Mouse (Mus musculus): ENCODE results near the gene Csad. TPM values are rescaled to one million over a fixed set of nuclear protein-coding genes. Genes with fewer than 3 reads are reported as not detected.

Gene Csad
- polyA plus RNA-seq, 1 experiment from 2014 or later: 38.3 TPM

DNA sequence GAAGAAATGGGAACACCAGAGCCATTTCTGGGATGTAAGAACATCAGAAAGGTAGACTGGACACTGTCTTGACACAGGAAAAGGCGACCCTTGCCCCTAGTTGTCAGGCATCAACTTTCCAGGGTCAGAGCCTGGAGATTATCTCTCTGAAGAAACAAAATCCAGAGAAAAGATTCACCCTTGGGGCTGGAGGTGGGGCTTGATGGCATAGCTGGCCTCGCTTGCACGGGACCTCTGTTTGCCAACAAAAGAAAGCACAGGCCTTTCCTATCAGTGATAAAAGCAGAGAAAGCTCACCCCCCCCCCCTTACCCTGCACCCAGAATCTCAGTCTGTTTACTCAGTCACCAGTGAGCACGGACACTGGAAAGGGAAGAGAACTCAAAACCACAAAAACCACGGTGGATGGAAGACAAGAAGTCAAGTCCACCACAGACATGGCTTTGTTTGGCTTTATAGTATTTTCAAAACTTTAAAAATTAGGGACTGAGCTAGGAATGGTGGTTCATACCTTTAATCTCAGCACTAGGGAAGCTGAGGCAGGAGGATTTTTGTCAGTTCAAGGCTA lies 11.6 kb downstream of the Csad start:
- H3K9ac ChIP-seq (ENCODE audit: low read length): no peak overlapping the region
- no peaks in the 10 kb centered on the region for H3K36me3 ChIP-seq (ENCODE audit: control insufficient read depth, insufficient read depth)
- no peaks in the 10 kb centered on the region for H3K27me3 ChIP-seq (ENCODE audit: control insufficient read depth, insufficient read depth, low read length)
- H3K4me3 ChIP-seq (ENCODE audit: low read length): no peak overlapping the region
- WGBS: 37% methylated on average over 5 of the region's 5 CpGs
- H3K4me2 ChIP-seq (ENCODE audit: low read depth, low read length): no peak overlapping the region
- H3K9me3 ChIP-seq (replicated peaks; ENCODE audit: control insufficient read depth, low read length): no peaks in the 10 kb centered on the region
- no peak overlapping the region for H3K27ac ChIP-seq (ENCODE audit: low read length)
- ATAC-seq (replicated peaks; ENCODE audit: extremely low read depth, insufficient read depth, low FRiP score): no peak
- H3K4me1 ChIP-seq (ENCODE audit: control insufficient read depth, insufficient read depth, low read length): no peaks in the 10 kb centered on the region

DNA sequence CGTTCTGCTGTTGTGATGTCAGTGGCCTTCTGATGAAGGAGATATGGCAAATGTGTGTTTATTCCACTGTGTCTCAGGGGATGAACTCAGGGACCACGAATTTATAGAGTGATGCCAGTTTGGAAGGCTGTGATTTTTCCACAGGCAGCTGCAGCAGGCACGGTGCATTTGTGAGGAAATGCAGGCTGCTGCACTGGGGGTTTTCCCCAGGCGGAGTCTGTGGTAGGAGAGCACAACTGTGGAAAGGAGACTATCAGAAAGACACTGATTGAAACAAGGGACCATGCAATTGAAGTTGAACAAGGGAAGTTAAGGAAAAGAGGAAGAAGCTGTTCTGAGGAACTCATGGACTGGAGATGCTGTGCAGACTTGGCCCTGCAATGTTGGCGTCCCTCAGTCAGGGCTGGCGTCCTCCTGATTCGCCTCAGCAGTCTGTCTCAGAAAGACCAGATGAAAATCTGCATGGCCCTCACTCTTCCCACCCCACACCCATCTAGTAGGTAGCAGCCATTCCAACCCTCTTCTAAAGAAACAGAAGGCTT lies 12.2 kb downstream of the Csad start:
- H3K9me3 ChIP-seq (replicated peaks; ENCODE audit: control insufficient read depth, low read length): no peaks in the 10 kb centered on the region
- H3K36me3 ChIP-seq (ENCODE audit: control insufficient read depth, insufficient read depth): no peaks in the 10 kb centered on the region
- H3K4me1 ChIP-seq (ENCODE audit: control insufficient read depth, insufficient read depth, low read length): no peaks in the 10 kb centered on the region
- WGBS: 53% methylated on average over 7 of the region's 7 CpGs
- H3K27me3 ChIP-seq (ENCODE audit: control insufficient read depth, insufficient read depth, low read length): no peaks in the 10 kb centered on the region
- no peak overlapping the region for H3K9ac ChIP-seq (ENCODE audit: low read length)
- no peak overlapping the region for H3K4me3 ChIP-seq (ENCODE audit: low read length)
- ATAC-seq (replicated peaks; ENCODE audit: extremely low read depth, insufficient read depth, low FRiP score): no peak
- H3K4me2 ChIP-seq (ENCODE audit: low read depth, low read length): no peak overlapping the region
- no peak overlapping the region for H3K27ac ChIP-seq (ENCODE audit: low read length)

DNA sequence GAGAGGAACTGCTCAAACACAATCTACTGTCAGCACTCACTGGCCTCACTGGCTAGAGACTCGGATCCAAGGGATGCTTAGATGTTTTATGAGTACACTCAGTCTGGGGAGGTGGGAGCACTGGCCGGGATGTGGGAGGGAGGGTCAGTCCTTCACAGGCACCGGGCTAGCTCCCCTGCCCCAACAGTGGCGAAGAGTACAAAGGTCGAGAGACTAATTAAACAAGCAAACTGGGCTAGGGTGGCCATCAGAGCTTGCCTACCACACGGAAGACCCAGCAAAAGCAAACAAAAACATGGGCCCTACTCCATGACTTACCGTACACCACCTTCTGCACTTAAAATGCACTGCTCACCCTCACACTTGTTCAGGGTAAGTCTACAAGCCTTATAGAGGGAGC lies 12.8 kb downstream of the Csad start:
- Histone ChIP-seq H3K36me3 (ENCODE audit: control insufficient read depth, insufficient read depth) (no peaks in the 10 kb centered on the region), H3K27me3 (ENCODE audit: control insufficient read depth, insufficient read depth, low read length) (no peaks in the 10 kb centered on the region), H3K4me1 (ENCODE audit: control insufficient read depth, insufficient read depth, low read length) (no peaks in the 10 kb centered on the region), H3K27ac (ENCODE audit: low read length) (no peak overlapping the region), H3K9me3 (replicated peaks; ENCODE audit: control insufficient read depth, low read length) (no peaks in the 10 kb centered on the region), H3K9ac (ENCODE audit: low read length) (no peak overlapping the region), H3K4me2 (ENCODE audit: low read depth, low read length) (no peak overlapping the region), H3K4me3 (ENCODE audit: low read length) (no peak overlapping the region)
- 69% methylated on average over 7 of the region's 7 CpGs for WGBS
- ATAC-seq (replicated peaks; ENCODE audit: extremely low read depth, insufficient read depth, low FRiP score): no peak

DNA sequence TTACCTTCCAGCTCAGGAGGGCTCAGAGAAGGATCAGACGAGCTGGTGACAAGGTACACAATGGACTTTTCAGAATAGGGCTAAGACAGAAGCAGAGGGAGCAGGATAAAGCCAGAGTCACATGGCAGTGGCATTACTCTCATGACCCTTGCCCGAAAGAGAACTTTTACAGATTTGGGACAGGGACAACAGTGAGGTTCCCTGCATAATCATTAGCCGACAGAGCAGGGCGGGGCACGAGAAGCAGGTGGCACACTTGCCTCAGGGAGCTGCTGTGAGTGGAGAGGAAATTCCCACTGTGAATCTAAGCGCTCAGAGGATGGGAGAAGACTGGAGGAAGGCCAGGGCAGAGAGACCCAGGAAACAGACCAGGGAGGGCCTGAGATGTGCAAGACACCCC lies 15.6 kb downstream of the Csad start:
- ATAC-seq (replicated peaks; ENCODE audit: extremely low read depth, insufficient read depth, low FRiP score): no peak
- Histone ChIP-seq H3K9me3 (replicated peaks; ENCODE audit: control insufficient read depth, low read length) (no peaks in the 10 kb centered on the region), H3K27me3 (ENCODE audit: control insufficient read depth, insufficient read depth, low read length) (no peaks in the 10 kb centered on the region), H3K9ac (ENCODE audit: low read length) (no peak overlapping the region), H3K27ac (ENCODE audit: low read length) (no peak overlapping the region), H3K4me2 (ENCODE audit: low read depth, low read length) (no peak overlapping the region), H3K36me3 (ENCODE audit: control insufficient read depth, insufficient read depth) (no peaks in the 10 kb centered on the region; the same call in 1 of the 2 replicates), H3K4me1 (ENCODE audit: control insufficient read depth, insufficient read depth, low read length) (no peaks in the 10 kb centered on the region), H3K4me3 (ENCODE audit: low read length) (no peak overlapping the region)
- 69% methylated on average over 6 of the region's 6 CpGs for WGBS

DNA sequence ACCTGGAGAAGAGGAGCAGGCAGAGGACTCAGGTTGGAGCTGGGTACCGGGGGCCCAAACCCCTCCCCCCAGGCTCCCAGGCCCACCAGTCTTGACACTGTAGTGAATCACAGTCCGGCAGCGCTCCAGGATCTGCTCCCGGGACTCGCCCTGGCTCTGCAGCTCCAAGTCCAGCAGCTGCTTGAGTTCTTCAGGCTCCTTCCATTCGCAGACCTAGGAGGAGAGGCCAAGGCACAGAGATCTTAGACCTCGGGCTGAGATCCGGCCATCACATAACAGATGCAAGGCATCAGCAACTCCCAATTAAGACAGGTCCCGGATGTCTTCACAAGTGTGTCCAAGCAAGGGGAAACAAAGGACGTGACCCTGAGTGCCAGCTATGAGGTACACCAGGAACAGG lies 16.4 kb downstream of the Csad start:
- Histone ChIP-seq H3K27ac (ENCODE audit: low read length) (no peak overlapping the region), H3K27me3 (ENCODE audit: control insufficient read depth, insufficient read depth, low read length) (no peaks in the 10 kb centered on the region), H3K4me2 (ENCODE audit: low read depth, low read length) (no peak overlapping the region), H3K36me3 (ENCODE audit: control insufficient read depth, insufficient read depth) (no peaks in the 10 kb centered on the region; the same call in 1 of the 2 replicates), H3K4me1 (ENCODE audit: control insufficient read depth, insufficient read depth, low read length) (no peaks in the 10 kb centered on the region), H3K4me3 (ENCODE audit: low read length) (no peak overlapping the region), H3K9ac (ENCODE audit: low read length) (no peak overlapping the region), H3K9me3 (replicated peaks; ENCODE audit: control insufficient read depth, low read length) (no peaks in the 10 kb centered on the region)
- WGBS: 74% methylated on average over 10 of the region's 10 CpGs
- ATAC-seq (replicated peaks; ENCODE audit: extremely low read depth, insufficient read depth, low FRiP score): no peak; the same call in 1 of the 2 replicates

DNA sequence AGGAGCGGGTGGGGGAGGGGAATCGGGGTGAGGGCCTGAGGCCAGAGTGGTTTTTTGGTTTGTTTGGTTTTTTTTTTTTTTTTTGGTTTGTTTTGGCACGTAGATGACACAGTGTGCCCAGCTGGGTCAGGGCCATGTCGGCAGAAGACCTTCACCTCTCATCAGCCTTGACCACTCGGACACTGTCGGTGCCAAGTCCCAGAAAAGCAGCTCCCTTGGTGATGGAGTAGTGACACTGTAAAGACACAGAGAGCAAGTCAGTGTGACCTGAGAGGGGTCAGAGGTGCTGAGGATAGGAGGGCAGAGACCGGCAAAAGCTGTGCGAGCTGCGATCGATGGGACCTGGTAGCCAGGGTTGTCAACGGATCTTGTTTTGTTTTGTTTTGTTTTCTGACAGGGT lies 18.3 kb downstream of the Csad start:
- ATAC-seq (replicated peaks; ENCODE audit: extremely low read depth, insufficient read depth, low FRiP score): no peak
- WGBS: 78% methylated on average over 11 of the region's 11 CpGs
- no peak overlapping the region for H3K27ac ChIP-seq (ENCODE audit: low read length)
- no peak overlapping the region for H3K4me3 ChIP-seq (ENCODE audit: low read length)
- H3K27me3 ChIP-seq (ENCODE audit: control insufficient read depth, insufficient read depth, low read length): no peaks in the 10 kb centered on the region
- H3K4me2 ChIP-seq (ENCODE audit: low read depth, low read length): no peak overlapping the region
- H3K4me1 ChIP-seq (ENCODE audit: control insufficient read depth, insufficient read depth, low read length): no peaks in the 10 kb centered on the region
- H3K9me3 ChIP-seq (replicated peaks; ENCODE audit: control insufficient read depth, low read length): no peaks in the 10 kb centered on the region
- no peak overlapping the region for H3K9ac ChIP-seq (ENCODE audit: low read length)
- no peaks in the 10 kb centered on the region; the same call in 1 of the 2 replicates for H3K36me3 ChIP-seq (ENCODE audit: control insufficient read depth, insufficient read depth)

DNA sequence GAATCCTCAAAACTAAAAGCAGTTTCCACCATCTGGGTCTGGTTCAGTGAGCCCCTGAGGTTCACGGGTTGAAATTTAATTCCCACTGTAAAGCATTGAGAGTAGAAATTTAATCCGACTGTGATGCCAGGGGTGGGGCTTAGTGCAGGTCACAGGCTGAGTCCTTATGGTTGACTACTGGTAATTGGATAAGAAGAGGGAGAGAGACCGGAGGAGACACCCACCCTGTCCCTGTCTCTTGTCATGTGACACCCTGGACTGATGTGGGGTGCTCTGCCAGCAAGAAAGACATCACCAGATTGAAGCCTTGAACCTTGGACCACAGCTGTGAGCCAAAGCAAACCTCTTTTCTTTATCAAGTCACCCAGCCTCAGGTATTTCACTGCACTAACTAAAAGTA lies 21.4 kb downstream of the Csad start:
- no peak overlapping the region for H3K27ac ChIP-seq (ENCODE audit: low read length)
- no peaks in the 10 kb centered on the region for H3K9me3 ChIP-seq (replicated peaks; ENCODE audit: control insufficient read depth, low read length)
- no peak overlapping the region for H3K4me2 ChIP-seq (ENCODE audit: low read depth, low read length)
- H3K4me1 ChIP-seq (ENCODE audit: control insufficient read depth, insufficient read depth, low read length): no peaks in the 10 kb centered on the region
- 73% methylated on average over 3 of the region's 3 CpGs for WGBS
- no peak overlapping the region for H3K9ac ChIP-seq (ENCODE audit: low read length)
- H3K27me3 ChIP-seq (ENCODE audit: control insufficient read depth, insufficient read depth, low read length): no peaks in the 10 kb centered on the region
- no peak for ATAC-seq (replicated peaks; ENCODE audit: extremely low read depth, insufficient read depth, low FRiP score)
- no peaks in the 10 kb centered on the region; the same call in 1 of the 2 replicates for H3K36me3 ChIP-seq (ENCODE audit: control insufficient read depth, insufficient read depth)
- H3K4me3 ChIP-seq (ENCODE audit: low read length): no peak overlapping the region

DNA sequence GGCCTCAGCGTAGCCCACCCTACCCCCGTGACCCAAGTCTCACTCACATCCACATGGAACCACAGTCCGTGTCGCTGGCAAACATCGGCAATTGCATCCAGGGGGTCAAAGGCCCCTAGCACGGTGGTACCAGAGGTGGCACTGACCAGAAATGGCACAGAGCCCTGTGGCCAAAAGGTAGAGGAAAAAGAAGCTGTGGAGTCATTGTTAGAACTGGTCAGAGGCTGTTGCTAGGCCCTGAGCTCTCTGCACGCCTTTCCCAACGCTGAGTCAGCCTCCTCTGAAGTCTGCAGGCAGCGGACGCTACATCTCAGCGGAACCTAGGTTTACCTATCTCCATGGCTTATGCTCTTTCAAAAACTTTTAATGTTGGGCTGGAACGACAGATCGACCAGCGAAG lies 24.6 kb downstream of the Csad start:
- no peak overlapping the region for H3K27ac ChIP-seq (ENCODE audit: low read length)
- no peak overlapping the region for H3K4me2 ChIP-seq (ENCODE audit: low read depth, low read length)
- H3K9me3 ChIP-seq (replicated peaks; ENCODE audit: control insufficient read depth, low read length): no peaks in the 10 kb centered on the region
- ATAC-seq (replicated peaks; ENCODE audit: extremely low read depth, insufficient read depth, low FRiP score): no peak
- WGBS: 84% methylated on average over 14 of the region's 14 CpGs
- H3K4me3 ChIP-seq (ENCODE audit: low read length): no peak overlapping the region
- no peaks in the 10 kb centered on the region for H3K27me3 ChIP-seq (ENCODE audit: control insufficient read depth, insufficient read depth, low read length)
- no peak overlapping the region for H3K9ac ChIP-seq (ENCODE audit: low read length)
- peaks cover 4% of the 10 kb centered on the region; the same call in 1 of the 2 replicates for H3K36me3 ChIP-seq (ENCODE audit: control insufficient read depth, insufficient read depth)
- no peaks in the 10 kb centered on the region for H3K4me1 ChIP-seq (ENCODE audit: control insufficient read depth, insufficient read depth, low read length)

DNA sequence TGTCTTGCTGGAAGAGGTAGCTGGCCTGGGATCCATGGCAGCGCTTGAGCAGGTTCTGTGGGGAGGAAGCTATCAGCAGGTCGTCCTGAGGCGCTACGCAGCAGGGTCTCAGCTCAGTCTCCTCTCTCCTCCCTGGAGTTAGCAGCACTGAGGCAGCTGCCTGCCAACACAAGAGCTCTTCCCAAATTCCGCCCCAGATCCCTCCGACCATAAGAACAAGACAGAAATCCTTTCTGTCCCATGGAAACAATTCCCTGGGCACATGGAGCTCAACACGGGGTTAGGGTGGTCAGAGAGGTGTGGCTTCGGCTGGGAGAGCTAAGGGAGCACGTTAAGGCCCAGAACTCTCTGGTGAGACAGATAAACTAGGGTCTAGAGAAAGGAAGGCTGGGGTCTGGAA lies 25.4 kb downstream of the Csad start:
- H3K4me2 ChIP-seq (ENCODE audit: low read depth, low read length): no peak overlapping the region
- WGBS: 78% methylated on average over 9 of the region's 9 CpGs
- ATAC-seq (replicated peaks; ENCODE audit: extremely low read depth, insufficient read depth, low FRiP score): no peak
- no peak overlapping the region for H3K4me3 ChIP-seq (ENCODE audit: low read length)
- H3K27me3 ChIP-seq (ENCODE audit: control insufficient read depth, insufficient read depth, low read length): no peaks in the 10 kb centered on the region
- H3K4me1 ChIP-seq (ENCODE audit: control insufficient read depth, insufficient read depth, low read length): no peaks in the 10 kb centered on the region
- peaks cover 5% of the 10 kb centered on the region for H3K9me3 ChIP-seq (replicated peaks; ENCODE audit: control insufficient read depth, low read length)
- H3K9ac ChIP-seq (ENCODE audit: low read length): no peak overlapping the region
- no peak overlapping the region for H3K27ac ChIP-seq (ENCODE audit: low read length)
- peaks cover 9% of the 10 kb centered on the region; the same call in 1 of the 2 replicates for H3K36me3 ChIP-seq (ENCODE audit: control insufficient read depth, insufficient read depth)

Data from heart, embryonic 16.5 days (tissue).